Mouse (Mus musculus): ENCODE measurements at regions not wholly inside any gene's neighbourhood (a gene's known extent, or its start where the extent isn't known, plus 50 kb on each side); places are given as distances from the start of the nearest gene placed in this dataset.

GRCm38 (mm10) chr3:148238093-148238492, 752.3 kb downstream of the Adgrl2 start:
- TF ChIP-seq CTCF (IDR thresholded peaks at IDR 0.05; ENCODE audit: control insufficient read depth, insufficient read depth, insufficient replicate concordance, low read depth, low read length): no peak
- no peak for TF ChIP-seq POLR2A (IDR thresholded peaks at IDR 0.05; ENCODE audit: control insufficient read depth, low read depth, low read length)

Data from testis, adult 2 months (tissue).